Mouse (Mus musculus): ENCODE data around the gene Mllt3. TPM values are rescaled to one million over a fixed set of nuclear protein-coding genes. Genes with fewer than 3 reads are reported as not detected.

The Mllt3 gene
- total and polyA plus RNA-seq, 3 experiments, result 15.4 to 75.3 TPM; not detected in 1

- Histone ChIP-seq H3K9ac (ENCODE audit: control insufficient read depth, low read depth, low read length, poor library complexity, severe bottlenecking) (no peak overlapping the region), H3K9me3 (replicated peaks; ENCODE audit: insufficient read depth, low read length) (no peaks in the 10 kb centered on the region), H3K27ac (ENCODE audit: control insufficient read depth, low read depth, low read length) (no peak overlapping the region), H3K4me3 (ENCODE audit: control insufficient read depth in 1 of 2, insufficient read depth in 1 of 2, low read depth in 2 of 2, low read length in 2 of 2) (no peak overlapping the region), H3K36me3 (ENCODE audit: control insufficient read depth in 1 of 2, insufficient read depth in 2 of 2, low read length in 2 of 2) (peaks cover 0 to 5% of the 10 kb centered on the region in 2 experiments; a peak in 2 of 4 replicates), H3K79me2 (ENCODE audit: control insufficient read depth, insufficient read depth, low read length, poor library complexity) (no peaks in the 10 kb centered on the region; the same call in 1 of the 2 replicates), H3K27me3 (ENCODE audit: control insufficient read depth in 1 of 2, insufficient read depth in 2 of 2, low read length in 2 of 2) (no peaks in the 10 kb centered on the region), H3K4me1 (ENCODE audit: control insufficient read depth in 1 of 2, insufficient read depth in 2 of 2, low read length in 2 of 2) (no peaks in the 10 kb centered on the region)
- no peak for DNase-seq (ENCODE audit: low read depth, low spot score)
- TF ChIP-seq SMC3 (IDR thresholded peaks at IDR 0.05; ENCODE audit: low read depth, low read length), result no peak
- TF ChIP-seq ZMIZ1 (IDR thresholded peaks at IDR 0.05; ENCODE audit: low read depth, low read length), result no peak
- no peak for TF ChIP-seq HCFC1 (IDR thresholded peaks at IDR 0.05; ENCODE audit: low read depth, low read length)
- TF ChIP-seq USF2 (IDR thresholded peaks at IDR 0.05; ENCODE audit: borderline replicate concordance in 1 of 2, insufficient read depth in 1 of 2, low read depth in 1 of 2, low read length in 2 of 2), result no peak
- no peak for TF ChIP-seq USF1 (IDR thresholded peaks at IDR 0.05; ENCODE audit: low read depth, low read length)
- TF ChIP-seq CHD1 (IDR thresholded peaks at IDR 0.05; ENCODE audit: low read depth, low read length), result no peak
- no peak for TF ChIP-seq TCF12 (IDR thresholded peaks at IDR 0.05; ENCODE audit: low read depth, low read length)
- no peak for TF ChIP-seq MYB (IDR thresholded peaks at IDR 0.05; ENCODE audit: low read depth, low read length)
- no peak for TF ChIP-seq TBP (IDR thresholded peaks at IDR 0.05; ENCODE audit: low read depth, low read length)
- TF ChIP-seq E2F4 (IDR thresholded peaks at IDR 0.05; ENCODE audit: borderline replicate concordance, low read depth, low read length), result no peak
- no peak for TF ChIP-seq NRF1 (IDR thresholded peaks at IDR 0.05; ENCODE audit: insufficient read depth, low read depth, low read length, poor library complexity, severe bottlenecking)
- TF ChIP-seq MAX (IDR thresholded peaks at IDR 0.05; ENCODE audit: low read length), result no peak
- no peak for TF ChIP-seq ZKSCAN1 (IDR thresholded peaks at IDR 0.05; ENCODE audit: low read depth, low read length)
- TF ChIP-seq CTCF (IDR thresholded peaks at IDR 0.05 in 2 of 3, conservative IDR thresholded peaks at IDR 0.05 in 1 of 3; ENCODE audit: control insufficient read depth in 1 of 3, insufficient read depth in 1 of 3, low read depth in 2 of 3, low read length in 3 of 3, poor library complexity in 1 of 3, severe bottlenecking in 1 of 3), result no peak
- no peak for TF ChIP-seq POLR2AphosphoS2 (IDR thresholded peaks at IDR 0.05; ENCODE audit: low read length)
- TF ChIP-seq MEF2A (IDR thresholded peaks at IDR 0.05; ENCODE audit: extremely low read depth, insufficient replicate concordance, low read depth, low read length, poor library complexity, severe bottlenecking), result no peak
- TF ChIP-seq KAT2A (conservative IDR thresholded peaks at IDR 0.05; ENCODE audit: low read depth, low read length), result no peak
- no peak for TF ChIP-seq TAL1 (IDR thresholded peaks at IDR 0.05; ENCODE audit: low read length)
- TF ChIP-seq ZC3H11A (IDR thresholded peaks at IDR 0.05; ENCODE audit: low read depth, low read length), result no peak
- TF ChIP-seq ETS1 (IDR thresholded peaks at IDR 0.05; ENCODE audit: low read depth, low read length), result no peak
Measured at GRCm38 (mm10) chr4:87815465-87816108, 217.6 kb downstream of the Mllt3 start.

Measured in MEL (cell line).